Mouse (Mus musculus): ENCODE results near the gene Pigt.

DNA sequence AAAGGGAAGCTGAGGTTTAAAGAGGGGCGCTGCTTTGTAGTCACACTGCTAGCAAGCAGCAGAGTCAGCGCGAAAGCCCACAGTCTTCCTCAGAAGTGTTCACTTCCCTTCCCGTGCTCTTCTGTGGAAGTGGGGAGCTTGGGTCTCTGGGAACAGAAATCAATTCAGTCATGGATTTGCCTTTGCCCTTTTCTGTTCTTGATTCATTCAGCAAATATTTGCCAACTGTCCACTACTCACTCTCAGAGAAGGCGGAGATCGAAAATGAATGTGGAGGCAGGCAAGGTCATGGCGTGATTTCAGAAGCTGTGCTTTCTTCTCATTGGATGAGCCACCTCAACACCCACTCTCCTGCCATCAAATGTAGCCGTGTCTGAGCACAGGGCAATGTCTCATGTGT, 38.8 kb upstream of the Pigt start:
- TF ChIP-seq EP300 (optimal IDR thresholded peaks at IDR 0.05) = no peak
- no peak for TF ChIP-seq CTCF (IDR thresholded peaks at IDR 0.05; ENCODE audit: low read depth)

Measured in stomach, postnatal 0 days (tissue).